ENCODE assay signal across 8 mouse cellular contexts in genomic region chr2:80356656-80357231, GRCm38 (mm10). TPM values are rescaled to one million over a fixed set of nuclear protein-coding genes. Genes with fewer than 3 reads are reported as not detected.
DNase-seq lines count a peak whose midpoint lies in the region; ATAC-seq and TF ChIP-seq lines count a peak whose summit lies in the region.
"Had no signal": no experiment of that assay in that cellular context is flagged by ENCODE, and none has a peak within 500 bp of the region (broad histone marks: within the 10 kb centered on the region; RNA-seq: fewer than 3 reads in every experiment).

No protein-coding gene starts in this region.

- no peak overlapping the region for H3K27ac ChIP-seq in liver, embryonic 14.5 days

- WGBS in liver, embryonic 14.5 days (ENCODE audit: insufficient replicate concordance), result 55% methylated on average over 8 of the region's 8 CpGs

- no peak for TF ChIP-seq EP300 in liver, embryonic 14.5 days (IDR thresholded peaks at IDR 0.05; ENCODE audit: low read depth)

- DNase-seq in liver, embryonic 14.5 days (ENCODE audit: low read depth in 3 of 3, low spot score in 3 of 3), result no peak
- DNase-seq in liver, result no peak
- DNase-seq in embryo, embryonic 11 days, result peak; percentile 56
- peak; percentile 44 for DNase-seq in hindlimb bud, embryonic 11.5 days (ENCODE audit: extremely low spot score, low read depth, low spot score)
- DNase-seq in retina, postnatal 1 day, result peak; percentile 45
- no peak for DNase-seq in frontal cortex, postnatal 36 days (ENCODE audit: low spot score in 2 of 2)
- DNase-seq in frontal cortex, postnatal 10 days (ENCODE audit: low spot score in 2 of 2), result no peak

- H3K27me3 ChIP-seq in liver, embryonic 14.5 days (ENCODE audit: control insufficient read depth, insufficient read depth, low read length), result no peaks in the 10 kb centered on the region

- H3K4me2 ChIP-seq in liver, embryonic 14.5 days (ENCODE audit: low read depth), result no peak overlapping the region

- no peak for ATAC-seq in liver, embryonic 14.5 days (ENCODE audit: insufficient read depth)

- H3K4me3 ChIP-seq in liver, embryonic 14.5 days (ENCODE audit: insufficient read depth in 1 of 2, low read depth in 2 of 2, low read length in 2 of 2), result no peak overlapping the region
- H3K4me3 ChIP-seq: myocyte had no signal

- no peaks in the 10 kb centered on the region for H3K4me1 ChIP-seq in liver, embryonic 14.5 days (replicated peaks; ENCODE audit: control insufficient read depth in 2 of 2, insufficient read depth in 2 of 2, low read length in 1 of 2)

- TF ChIP-seq CTCF in liver, embryonic 14.5 days (IDR thresholded peaks at IDR 0.05; ENCODE audit: low read depth), result peak; percentile 9; the same call in 1 of the 2 replicates

- no peak overlapping the region for H3K9ac ChIP-seq in liver, embryonic 14.5 days (replicated peaks)

- peaks cover 2% of the 10 kb centered on the region for H3K36me3 ChIP-seq in liver, embryonic 14.5 days (replicated peaks; ENCODE audit: control insufficient read depth, insufficient read depth, low read depth)

- no peaks in the 10 kb centered on the region for H3K9me3 ChIP-seq in liver, embryonic 14.5 days (ENCODE audit: control insufficient read depth, low read length)

RNA-seq across cellular contexts. Expression of gene Dnajc10, which starts 41.5 kb away (rescaled TPM):
- 6.2 and 9.0 TPM in 2 replicates for polyA plus RNA-seq in liver, embryonic 14.5 days (2012; rRNA removed)
- polyA plus RNA-seq in liver, embryonic 14.5 days (2014; fragmentation: Nextera tagmentation; extraction: Ambion mirVana), result 18.0 and 19.5 TPM in 2 replicates

Comparison
In these comparisons a context has a peak if more than half of its experiments do, and no peak if none do; other contexts are left out.
1. DNase-seq: peak in embryo, embryonic 11 days (single experiment), hindlimb bud, embryonic 11.5 days (single experiment) and retina, postnatal 1 day (single experiment); none in liver, embryonic 14.5 days (0 of 3), liver (single experiment), frontal cortex, postnatal 36 days (0 of 2) and frontal cortex, postnatal 10 days (0 of 2).